ENCODE assay signal across 27 mouse cellular contexts in genomic region chr16:4946155-4946554, GRCm38 (mm10). TPM values are rescaled to one million over a fixed set of nuclear protein-coding genes. Genes with fewer than 3 reads are reported as not detected.
DNase-seq lines count a peak whose midpoint lies in the region; ATAC-seq lines count a peak whose summit lies in the region.
"Had no signal": no experiment of that assay in that cellular context is flagged by ENCODE, and none has a peak within 500 bp of the region (broad histone marks: within the 10 kb centered on the region; RNA-seq: fewer than 3 reads in every experiment).

No protein-coding gene starts in this region.

- no peak overlapping the region for H3K4me2 ChIP-seq in kidney, embryonic 16.5 days (replicated peaks; ENCODE audit: low read depth, low read length)
- peak overlapping the region; percentile 47 for H3K4me2 ChIP-seq in liver, embryonic 15.5 days
- no peak overlapping the region for H3K4me2 ChIP-seq in liver, embryonic 11.5 days
- H3K4me2 ChIP-seq: embryonic facial prominence, embryonic 15.5 days; forebrain, embryonic 15.5 days; heart, embryonic 13.5 days had no signal

- no peak overlapping the region for H3K27ac ChIP-seq in kidney, embryonic 16.5 days (ENCODE audit: low read length)
- no peak overlapping the region for H3K27ac ChIP-seq in liver, embryonic 15.5 days (replicated peaks)
- H3K27ac ChIP-seq in liver, embryonic 11.5 days (ENCODE audit: low read depth, low read length): no peak overlapping the region
- H3K27ac ChIP-seq: embryonic facial prominence, embryonic 15.5 days; forebrain, embryonic 15.5 days; heart, embryonic 13.5 days had no signal

- DNase-seq in kidney, adult 18-20 months: peak; percentile 33
- no peak for DNase-seq in liver, embryonic 11.5 days (ENCODE audit: low spot score)
- peak; percentile 41 for DNase-seq in kidney, postnatal 14 days
- DNase-seq in layer of hippocampus, postnatal 14 days (ENCODE audit: low spot score in 2 of 2): no peak
- DNase-seq: adrenal gland, postnatal 10 days; cerebellum, adult 11 months; cerebellum, adult 8-10 months; cerebellum, postnatal 14 days; embryo, embryonic 11 days; gastrocnemius, postnatal 36 days; heart, adult 11 months; heart, postnatal 36 days had no signal

- 84% methylated on average over 3 of the region's 3 CpGs for WGBS in kidney, embryonic 16.5 days
- 68% methylated on average over 3 of the region's 3 CpGs for WGBS in liver, embryonic 15.5 days (ENCODE audit: insufficient replicate concordance)
- WGBS in liver, embryonic 11.5 days: 84% methylated on average over 3 of the region's 3 CpGs

- H3K27me3 ChIP-seq in kidney, embryonic 16.5 days (ENCODE audit: insufficient read depth, low read length): no peaks in the 10 kb centered on the region
- H3K27me3 ChIP-seq in liver, embryonic 15.5 days: no peaks in the 10 kb centered on the region
- H3K27me3 ChIP-seq in liver, embryonic 11.5 days (replicated peaks; ENCODE audit: control insufficient read depth, insufficient read depth, low read length): no peaks in the 10 kb centered on the region
- H3K27me3 ChIP-seq: embryonic facial prominence, embryonic 15.5 days; forebrain, embryonic 15.5 days; heart, embryonic 13.5 days had no signal

- no peaks in the 10 kb centered on the region for H3K9me3 ChIP-seq in kidney, embryonic 16.5 days (ENCODE audit: low read length)
- no peaks in the 10 kb centered on the region for H3K9me3 ChIP-seq in liver, embryonic 15.5 days (replicated peaks)
- H3K9me3 ChIP-seq in liver, embryonic 11.5 days (ENCODE audit: control insufficient read depth, low read length): no peaks in the 10 kb centered on the region
- H3K9me3 ChIP-seq: embryonic facial prominence, embryonic 15.5 days; forebrain, embryonic 15.5 days; heart, embryonic 13.5 days had no signal

- ATAC-seq in kidney, embryonic 16.5 days (ENCODE audit: low FRiP score, low TSS enrichment): no peak
- no peak for ATAC-seq in liver, embryonic 15.5 days (ENCODE audit: insufficient read depth)
- ATAC-seq in liver, embryonic 11.5 days (replicated peaks; ENCODE audit: low FRiP score): no peak
- no peak for ATAC-seq in inflammation-experienced regulatory T-cells, adult 6 months
- ATAC-seq: forebrain, embryonic 15.5 days had no signal

- H3K36me3 ChIP-seq in kidney, embryonic 16.5 days (ENCODE audit: insufficient read depth, low read length): peaks cover 69% of the 10 kb centered on the region
- H3K36me3 ChIP-seq in liver, embryonic 15.5 days (replicated peaks): peaks cover 59% of the 10 kb centered on the region
- peaks cover 46% of the 10 kb centered on the region for H3K36me3 ChIP-seq in liver, embryonic 11.5 days (ENCODE audit: control insufficient read depth, insufficient read depth, low read length)

- no peaks in the 10 kb centered on the region for H3K4me1 ChIP-seq in kidney, embryonic 16.5 days (ENCODE audit: insufficient read depth, low read length)
- H3K4me1 ChIP-seq in liver, embryonic 15.5 days (replicated peaks): peaks cover 6% of the 10 kb centered on the region; the same call in 1 of the 2 replicates
- H3K4me1 ChIP-seq in liver, embryonic 11.5 days (replicated peaks; ENCODE audit: control insufficient read depth, insufficient read depth, low read length): 0 out of 2 replicates have a peak, but pooled peaks cover 2% of the 10 kb centered on the region
- H3K4me1 ChIP-seq: embryonic facial prominence, embryonic 15.5 days; forebrain, embryonic 15.5 days; heart, embryonic 13.5 days had no signal

- no peak overlapping the region for H3K4me3 ChIP-seq in kidney, embryonic 16.5 days (ENCODE audit: low read length)
- H3K4me3 ChIP-seq in liver, embryonic 15.5 days (replicated peaks): no peak overlapping the region
- no peak overlapping the region for H3K4me3 ChIP-seq in liver, embryonic 11.5 days (ENCODE audit: low read depth, low read length)
- H3K4me3 ChIP-seq: embryonic facial prominence, embryonic 15.5 days; erythroblast, embryonic 14.5 days; forebrain, embryonic 15.5 days; heart, embryonic 13.5 days had no signal

- no peak overlapping the region for H3K9ac ChIP-seq in kidney, embryonic 16.5 days (replicated peaks; ENCODE audit: low read length)
- H3K9ac ChIP-seq in liver, embryonic 15.5 days: no peak overlapping the region
- no peak overlapping the region for H3K9ac ChIP-seq in liver, embryonic 11.5 days (ENCODE audit: low read depth, low read length)
- H3K9ac ChIP-seq: embryonic facial prominence, embryonic 15.5 days; forebrain, embryonic 15.5 days; heart, embryonic 13.5 days had no signal

RNA-seq across cellular contexts. Expression of gene Nudt16l1, which starts 7.6 kb away (rescaled TPM):
- polyA plus RNA-seq in kidney, embryonic 16.5 days (2015; fragmentation: Nextera tagmentation; extraction: Ambion mirVana): 171 and 187 TPM in 2 replicates
- 49.0 and 50.2 TPM in 2 replicates for polyA plus RNA-seq in liver, embryonic 15.5 days (2015; fragmentation: Nextera tagmentation; extraction: Ambion mirVana)
- polyA plus RNA-seq in liver, embryonic 11.5 days (2014; fragmentation: Nextera tagmentation; extraction: Ambion mirVana): 102 and 103 TPM in 2 replicates
- total RNA-seq in layer of hippocampus, postnatal 14 days (2021): 10 to 100 TPM; 75.5 to 77.1 TPM
- polyA plus RNA-seq in inflammation-experienced regulatory T-cells, adult 6 months (2017; shearing (Covaris generic)): 10 to 100 TPM; 81.2 to 97.1 (median 91.3) TPM

RNA-seq across cellular contexts. Expression of gene Anks3, which starts 17.9 kb away (rescaled TPM):
- polyA plus RNA-seq in kidney, embryonic 16.5 days (2015; fragmentation: Nextera tagmentation; extraction: Ambion mirVana): 76.8 and 81.3 TPM in 2 replicates
- 14.8 and 18.5 TPM in 2 replicates for polyA plus RNA-seq in liver, embryonic 15.5 days (2015; fragmentation: Nextera tagmentation; extraction: Ambion mirVana)
- 28.1 and 30.0 TPM in 2 replicates for polyA plus RNA-seq in liver, embryonic 11.5 days (2014; fragmentation: Nextera tagmentation; extraction: Ambion mirVana)
- total RNA-seq in layer of hippocampus, postnatal 14 days (2021): 10 to 100 TPM; 57.1 to 58.6 TPM
- 10 to 100 TPM; 24.4 to 60.3 (median 46.9) TPM for polyA plus RNA-seq in inflammation-experienced regulatory T-cells, adult 6 months (2017; shearing (Covaris generic))

RNA-seq across cellular contexts. Expression of gene Sept12, which starts 51.5 kb away (rescaled TPM):
- polyA plus RNA-seq in kidney, embryonic 16.5 days (2015; fragmentation: Nextera tagmentation; extraction: Ambion mirVana): 0.06 TPM in 1 of 2 replicates, not detected in the other
- polyA plus RNA-seq in liver, embryonic 15.5 days (2015; fragmentation: Nextera tagmentation; extraction: Ambion mirVana): not detected in 2 replicates
- not detected in 2 replicates for polyA plus RNA-seq in liver, embryonic 11.5 days (2014; fragmentation: Nextera tagmentation; extraction: Ambion mirVana)
- not detected for total RNA-seq in layer of hippocampus, postnatal 14 days (2021)
- polyA plus RNA-seq in inflammation-experienced regulatory T-cells, adult 6 months (2017; shearing (Covaris generic)): not detected
- total RNA-seq: adrenal gland, postnatal 10 days; common myeloid progenitor, adult 5-6 weeks; gastrocnemius, adult 8-10 months; gastrocnemius, postnatal 36 days; heart, postnatal 36 days; MEL had no signal
- polyA plus RNA-seq: brain, embryonic 14.5 days; C2C12; embryonic facial prominence, embryonic 11.5 days; embryonic facial prominence, embryonic 15.5 days; erythroblast, embryonic 14.5 days; forebrain, embryonic 11.5 days; forebrain, embryonic 15.5 days; heart, embryonic 13.5 days; heart, postnatal 0 days had no signal

Comparison
In these comparisons a context has a peak if more than half of its experiments do, and no peak if none do; other contexts are left out.
1. DNase-seq: peak in kidney, adult 18-20 months (single experiment) and kidney, postnatal 14 days (single experiment); none in liver, embryonic 11.5 days (single experiment) and layer of hippocampus, postnatal 14 days (0 of 2).